Mouse (Mus musculus): ENCODE data around the gene Kcnk1. TPM values are rescaled to one million over a fixed set of nuclear protein-coding genes. Genes with fewer than 3 reads are reported as not detected.

Kcnk1 gene
- polyA plus RNA-seq, 1 experiment from 2014 or later, result 23.7 TPM

GRCm38 (mm10) chr8:125960037-125960436 lies 34.9 kb upstream of the Kcnk1 start:
- Histone ChIP-seq H3K4me2 (ENCODE audit: low read depth, low read length) (no peak overlapping the region), H3K4me1 (ENCODE audit: control insufficient read depth, insufficient read depth, low read length) (peaks cover 6% of the 10 kb centered on the region; the same call in 1 of the 2 replicates), H3K9me3 (ENCODE audit: control insufficient read depth, low read length) (no peaks in the 10 kb centered on the region), H3K36me3 (ENCODE audit: control insufficient read depth, insufficient read depth, low read length) (no peaks in the 10 kb centered on the region), H3K27me3 (ENCODE audit: control insufficient read depth, insufficient read depth, low read length) (no peaks in the 10 kb centered on the region), H3K9ac (replicated peaks; ENCODE audit: low read depth, low read length) (no peak overlapping the region), H3K4me3 (ENCODE audit: low read depth, low read length) (no peak overlapping the region), H3K27ac (ENCODE audit: low read depth, low read length) (no peak overlapping the region)
- no peak for ATAC-seq (ENCODE audit: low read depth)
- 81% methylated on average over 8 of the region's 8 CpGs for WGBS

- 45% methylated on average over 6 of the region's 6 CpGs for WGBS
- no peak overlapping the region for H3K9ac ChIP-seq (replicated peaks; ENCODE audit: low read depth, low read length)
- H3K36me3 ChIP-seq (ENCODE audit: control insufficient read depth, insufficient read depth, low read length), result no peaks in the 10 kb centered on the region
- H3K4me1 ChIP-seq (ENCODE audit: control insufficient read depth, insufficient read depth, low read length), result peaks cover 6% of the 10 kb centered on the region; the same call in 1 of the 2 replicates
- no peaks in the 10 kb centered on the region for H3K27me3 ChIP-seq (ENCODE audit: control insufficient read depth, insufficient read depth, low read length)
- H3K27ac ChIP-seq (ENCODE audit: low read depth, low read length), result no peak overlapping the region
- no peaks in the 10 kb centered on the region for H3K9me3 ChIP-seq (ENCODE audit: control insufficient read depth, low read length)
- ATAC-seq (ENCODE audit: low read depth), result peak; percentile 34; the same call in 1 of the 2 replicates
- H3K4me3 ChIP-seq (ENCODE audit: low read depth, low read length), result no peak overlapping the region
- H3K4me2 ChIP-seq (ENCODE audit: low read depth, low read length), result no peak overlapping the region
Measured at GRCm38 (mm10) chr8:125961790-125962189, 33.2 kb upstream of the Kcnk1 start.

GRCm38 (mm10) chr8:125963807-125964211 lies 31.2 kb upstream of the Kcnk1 start:
- Histone ChIP-seq H3K4me3 (ENCODE audit: low read depth, low read length) (no peak overlapping the region), H3K4me1 (ENCODE audit: control insufficient read depth, insufficient read depth, low read length) (peaks cover 4% of the 10 kb centered on the region; the same call in 1 of the 2 replicates), H3K36me3 (ENCODE audit: control insufficient read depth, insufficient read depth, low read length) (no peaks in the 10 kb centered on the region), H3K4me2 (ENCODE audit: low read depth, low read length) (0 out of 2 replicates have a peak overlapping the region, but pooled peaks have one; percentile 2), H3K9ac (replicated peaks; ENCODE audit: low read depth, low read length) (no peak overlapping the region), H3K9me3 (ENCODE audit: control insufficient read depth, low read length) (no peaks in the 10 kb centered on the region), H3K27ac (ENCODE audit: low read depth, low read length) (peak overlapping the region; percentile 55; the same call in 1 of the 2 replicates), H3K27me3 (ENCODE audit: control insufficient read depth, insufficient read depth, low read length) (no peaks in the 10 kb centered on the region)
- peak; percentile 38; the same call in 1 of the 2 replicates for ATAC-seq (ENCODE audit: low read depth)
- WGBS, result 6% methylated on average over 11 of the region's 11 CpGs

GRCm38 (mm10) chr8:125971336-125971735 lies 23.6 kb upstream of the Kcnk1 start:
- WGBS, result 65% methylated on average over 3 of the region's 3 CpGs
- no peak overlapping the region for H3K4me3 ChIP-seq (ENCODE audit: low read depth, low read length)
- no peaks in the 10 kb centered on the region for H3K36me3 ChIP-seq (ENCODE audit: control insufficient read depth, insufficient read depth, low read length)
- no peak overlapping the region for H3K4me2 ChIP-seq (ENCODE audit: low read depth, low read length)
- H3K9me3 ChIP-seq (ENCODE audit: control insufficient read depth, low read length), result no peaks in the 10 kb centered on the region
- ATAC-seq (ENCODE audit: low read depth), result no peak
- no peaks in the 10 kb centered on the region for H3K27me3 ChIP-seq (ENCODE audit: control insufficient read depth, insufficient read depth, low read length)
- no peaks in the 10 kb centered on the region for H3K4me1 ChIP-seq (ENCODE audit: control insufficient read depth, insufficient read depth, low read length)
- no peak overlapping the region for H3K27ac ChIP-seq (ENCODE audit: low read depth, low read length)
- no peak overlapping the region for H3K9ac ChIP-seq (replicated peaks; ENCODE audit: low read depth, low read length)

- WGBS, result 82% methylated on average over 4 of the region's 4 CpGs
- H3K27ac ChIP-seq (ENCODE audit: low read depth, low read length), result no peak overlapping the region
- no peak for ATAC-seq (ENCODE audit: low read depth)
- H3K4me3 ChIP-seq (ENCODE audit: low read depth, low read length), result no peak overlapping the region
- H3K4me1 ChIP-seq (ENCODE audit: control insufficient read depth, insufficient read depth, low read length), result no peaks in the 10 kb centered on the region
- H3K9ac ChIP-seq (replicated peaks; ENCODE audit: low read depth, low read length), result no peak overlapping the region
- no peaks in the 10 kb centered on the region for H3K36me3 ChIP-seq (ENCODE audit: control insufficient read depth, insufficient read depth, low read length)
- no peaks in the 10 kb centered on the region for H3K9me3 ChIP-seq (ENCODE audit: control insufficient read depth, low read length)
- no peaks in the 10 kb centered on the region for H3K27me3 ChIP-seq (ENCODE audit: control insufficient read depth, insufficient read depth, low read length)
- H3K4me2 ChIP-seq (ENCODE audit: low read depth, low read length), result no peak overlapping the region
Measured at GRCm38 (mm10) chr8:125975981-125976380, 19.0 kb upstream of the Kcnk1 start.

GRCm38 (mm10) chr8:125980826-125981225 lies 14.1 kb upstream of the Kcnk1 start:
- Histone ChIP-seq H3K4me1 (ENCODE audit: control insufficient read depth, insufficient read depth, low read length) (no peaks in the 10 kb centered on the region), H3K27me3 (ENCODE audit: control insufficient read depth, insufficient read depth, low read length) (no peaks in the 10 kb centered on the region), H3K9me3 (ENCODE audit: control insufficient read depth, low read length) (no peaks in the 10 kb centered on the region), H3K4me2 (ENCODE audit: low read depth, low read length) (no peak overlapping the region), H3K9ac (replicated peaks; ENCODE audit: low read depth, low read length) (no peak overlapping the region), H3K36me3 (ENCODE audit: control insufficient read depth, insufficient read depth, low read length) (no peaks in the 10 kb centered on the region), H3K27ac (ENCODE audit: low read depth, low read length) (no peak overlapping the region), H3K4me3 (ENCODE audit: low read depth, low read length) (no peak overlapping the region)
- WGBS, result 39% methylated on average over 6 of the region's 6 CpGs
- no peak for ATAC-seq (ENCODE audit: low read depth)

- Histone ChIP-seq H3K4me2 (ENCODE audit: low read depth, low read length) (no peak overlapping the region), H3K9ac (replicated peaks; ENCODE audit: low read depth, low read length) (no peak overlapping the region), H3K27ac (ENCODE audit: low read depth, low read length) (no peak overlapping the region), H3K27me3 (ENCODE audit: control insufficient read depth, insufficient read depth, low read length) (no peaks in the 10 kb centered on the region), H3K9me3 (ENCODE audit: control insufficient read depth, low read length) (no peaks in the 10 kb centered on the region), H3K36me3 (ENCODE audit: control insufficient read depth, insufficient read depth, low read length) (no peaks in the 10 kb centered on the region), H3K4me3 (ENCODE audit: low read depth, low read length) (no peak overlapping the region), H3K4me1 (ENCODE audit: control insufficient read depth, insufficient read depth, low read length) (no peaks in the 10 kb centered on the region)
- no peak for ATAC-seq (ENCODE audit: low read depth)
- WGBS, result 75% methylated on average over 3 of the region's 3 CpGs
Measured at GRCm38 (mm10) chr8:125983515-125983914, 11.5 kb upstream of the Kcnk1 start.

GRCm38 (mm10) chr8:125984140-125984539 lies 10.8 kb upstream of the Kcnk1 start:
- Histone ChIP-seq H3K9ac (replicated peaks; ENCODE audit: low read depth, low read length) (no peak overlapping the region), H3K4me3 (ENCODE audit: low read depth, low read length) (no peak overlapping the region), H3K4me2 (ENCODE audit: low read depth, low read length) (no peak overlapping the region), H3K27me3 (ENCODE audit: control insufficient read depth, insufficient read depth, low read length) (no peaks in the 10 kb centered on the region), H3K36me3 (ENCODE audit: control insufficient read depth, insufficient read depth, low read length) (no peaks in the 10 kb centered on the region), H3K27ac (ENCODE audit: low read depth, low read length) (no peak overlapping the region), H3K9me3 (ENCODE audit: control insufficient read depth, low read length) (no peaks in the 10 kb centered on the region), H3K4me1 (ENCODE audit: control insufficient read depth, insufficient read depth, low read length) (no peaks in the 10 kb centered on the region)
- 89% methylated on average over 4 of the region's 4 CpGs for WGBS
- no peak for ATAC-seq (ENCODE audit: low read depth)

- H3K4me1 ChIP-seq (ENCODE audit: control insufficient read depth, insufficient read depth, low read length), result no peaks in the 10 kb centered on the region
- 98% methylated on average over 2 of the region's 2 CpGs for WGBS
- H3K27ac ChIP-seq (ENCODE audit: low read depth, low read length), result no peak overlapping the region
- no peak overlapping the region for H3K9ac ChIP-seq (replicated peaks; ENCODE audit: low read depth, low read length)
- H3K4me3 ChIP-seq (ENCODE audit: low read depth, low read length), result no peak overlapping the region
- no peak for ATAC-seq (ENCODE audit: low read depth)
- H3K4me2 ChIP-seq (ENCODE audit: low read depth, low read length), result no peak overlapping the region
- H3K27me3 ChIP-seq (ENCODE audit: control insufficient read depth, insufficient read depth, low read length), result no peaks in the 10 kb centered on the region
- H3K9me3 ChIP-seq (ENCODE audit: control insufficient read depth, low read length), result no peaks in the 10 kb centered on the region
- H3K36me3 ChIP-seq (ENCODE audit: control insufficient read depth, insufficient read depth, low read length), result no peaks in the 10 kb centered on the region
Measured at GRCm38 (mm10) chr8:125985364-125985763, 9.6 kb upstream of the Kcnk1 start.
